Mouse (Mus musculus) bone marrow macrophage, adult 2 months (primary cell): ENCODE results near the gene Tctex1d2. TPM values are rescaled to one million over a fixed set of nuclear protein-coding genes. Genes with fewer than 3 reads are reported as not detected.

Experiments used
- H3K27ac ChIP-seq: 2 replicates; pipeline ENCODE4 v1.5.1; 2012; ENCODE audit warnings: low read depth, low read length; ENCODE audit not compliant: insufficient read depth
- H3K4me1 ChIP-seq: 2 replicates; pipeline ENCODE4 v1.6.1; 2012; ENCODE audit warnings: low read length; ENCODE audit not compliant: control insufficient read depth, insufficient read depth
- H3K4me3 ChIP-seq: 2 replicates; pipeline ENCODE4 v1.5.1; 2012; ENCODE audit warnings: mild to moderate bottlenecking, low read length, moderate library complexity; ENCODE audit not compliant: insufficient read depth
- CTCF ChIP-seq: IDR thresholded peaks from 2 replicates; pipeline ENCODE4 v1.5.1; 2012; ENCODE audit warnings: low read depth, mild to moderate bottlenecking, low read length, moderate library complexity
- POLR2A ChIP-seq: IDR thresholded peaks from 2 replicates; pipeline ENCODE4 v1.6.1; 2012; ENCODE audit warnings: mild to moderate bottlenecking, low read depth, low read length, borderline replicate concordance
- polyA plus RNA-seq: library from polyadenylated mRNA; stranded (reverse); fragments of >200 nt; gene quantifications from 2 replicates; pipeline ENCODE4 v1.2.4, GENCODE M21; 2012; ENCODE audit not compliant: missing spikeins, insufficient read depth, insufficient read length

Tctex1d2 gene
- polyA plus RNA-seq: 43.8 and 47.9 TPM in 2 replicates

- 0 out of 2 replicates have a peak, but pooled peaks have one; percentile 16 for TF ChIP-seq CTCF
- TF ChIP-seq POLR2A: no peak
- Histone ChIP-seq H3K4me3 (peak within 1 kb of the TSS; percentile 95), H3K27ac (peak within 1 kb of the TSS; percentile 92), H3K4me1 (peaks cover 12% of the 10 kb centered on the region)
These were observed at the start of gene Tctex1d2 for GRCm38 (mm10) chr16:32419517-32420483. Gene Tctex1d2, plus strand, starts transcription at chr16:32419702.

- no peak overlapping the region for H3K27ac ChIP-seq
- no peak overlapping the region for H3K4me3 ChIP-seq
- no peak for TF ChIP-seq POLR2A
- TF ChIP-seq CTCF: 0 out of 2 replicates have a peak, but pooled peaks have one; percentile 10
- H3K4me1 ChIP-seq: no peaks in the 10 kb centered on the region
These were observed 48.2 kb upstream of the Tctex1d2 start for GRCm38 (mm10) chr16:32371351-32371750.

DNA sequence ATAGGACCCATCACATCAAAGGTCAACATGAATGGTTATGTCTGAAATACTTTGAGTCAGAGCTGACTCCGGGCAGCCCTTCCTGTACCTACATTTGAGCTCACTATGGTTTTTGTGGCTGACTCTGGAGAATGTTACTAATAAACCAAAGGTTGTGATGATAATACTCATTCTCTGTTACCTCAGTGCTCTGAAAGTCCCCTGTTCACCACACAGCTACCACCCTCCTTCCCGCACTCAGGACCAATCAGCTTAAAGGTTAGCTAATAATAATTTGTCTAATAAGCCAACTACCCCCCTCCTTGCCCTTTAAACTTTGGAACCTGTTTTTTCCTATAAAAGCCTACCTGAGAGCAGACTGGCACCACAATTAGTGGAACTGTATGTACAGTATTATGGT, 39.9 kb upstream of the Tctex1d2 start:
- H3K27ac ChIP-seq: no peak overlapping the region
- H3K4me1 ChIP-seq: no peaks in the 10 kb centered on the region
- no peak overlapping the region for H3K4me3 ChIP-seq
- TF ChIP-seq CTCF (no peak), POLR2A (no peak)

- no peaks in the 10 kb centered on the region for H3K4me1 ChIP-seq
- no peak overlapping the region for H3K4me3 ChIP-seq
- TF ChIP-seq CTCF: no peak
- H3K27ac ChIP-seq: no peak overlapping the region
These were observed 36.6 kb upstream of the Tctex1d2 start for GRCm38 (mm10) chr16:32382901-32383300.

- no peak overlapping the region for H3K27ac ChIP-seq
- no peak overlapping the region for H3K4me3 ChIP-seq
- H3K4me1 ChIP-seq: no peaks in the 10 kb centered on the region
- TF ChIP-seq CTCF (no peak), POLR2A (no peak)
These were observed 34.6 kb upstream of the Tctex1d2 start for GRCm38 (mm10) chr16:32384885-32385284.

DNA sequence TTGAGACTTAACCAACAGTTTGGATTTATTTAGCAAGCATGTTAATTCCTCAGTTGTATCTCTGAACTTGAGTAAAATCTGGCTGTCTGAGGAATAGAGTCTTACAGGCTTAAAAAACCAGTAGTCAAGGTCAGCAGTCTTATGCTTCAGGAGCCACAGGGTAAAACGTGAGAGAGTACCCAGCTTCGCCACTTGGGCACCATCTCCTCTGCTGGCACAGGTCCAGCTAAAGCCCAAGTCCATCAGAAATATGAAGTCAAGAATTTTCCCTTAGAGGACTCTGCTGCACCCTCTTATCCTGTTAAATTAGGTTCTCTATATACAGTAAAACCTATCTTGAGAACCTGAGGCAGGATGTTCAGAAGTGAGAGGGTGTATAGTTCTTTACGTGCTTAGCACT, 32.7 kb upstream of the Tctex1d2 start:
- no peak for TF ChIP-seq POLR2A
- TF ChIP-seq CTCF: no peak
- Histone ChIP-seq H3K27ac (no peak overlapping the region), H3K4me3 (no peak overlapping the region), H3K4me1 (no peaks in the 10 kb centered on the region)

GRCm38 (mm10) chr16:32389049-32389448, 30.5 kb upstream of the Tctex1d2 start:
- no peaks in the 10 kb centered on the region for H3K4me1 ChIP-seq
- H3K27ac ChIP-seq: no peak overlapping the region
- no peak overlapping the region for H3K4me3 ChIP-seq
- TF ChIP-seq CTCF (no peak), POLR2A (no peak)

GRCm38 (mm10) chr16:32389841-32390240, 29.7 kb upstream of the Tctex1d2 start:
- TF ChIP-seq POLR2A (no peak), CTCF (no peak)

GRCm38 (mm10) chr16:32390882-32391281, 28.6 kb upstream of the Tctex1d2 start:
- Histone ChIP-seq H3K27ac (no peak overlapping the region), H3K4me1 (peaks cover 11% of the 10 kb centered on the region), H3K4me3 (no peak overlapping the region)
- TF ChIP-seq CTCF (no peak), POLR2A (no peak)

More at GRCm38 (mm10) chr16:32389841-32390240, 29.7 kb upstream of the Tctex1d2 start:
- Histone ChIP-seq H3K4me3 (no peak overlapping the region), H3K27ac (no peak overlapping the region), H3K4me1 (peaks cover 1% of the 10 kb centered on the region; the same call in 1 of the 2 replicates)

GRCm38 (mm10) chr16:32395679-32396540, 23.6 kb upstream of the Tctex1d2 start:
- H3K27ac ChIP-seq: peak overlapping the region; percentile 95
- peaks cover 33% of the 10 kb centered on the region for H3K4me1 ChIP-seq
- H3K4me3 ChIP-seq: peak overlapping the region; percentile 46
- no peak for TF ChIP-seq CTCF
- no peak for TF ChIP-seq POLR2A
